Mouse (Mus musculus) stomach, postnatal 0 days (tissue): Measurements from ENCODE around the gene Gm19426.

ENCODE experiments used
- CTCF ChIP-seq: IDR thresholded peaks from 2 replicates; pipeline ENCODE4 v1.5.1; 2016; ENCODE audit warnings: antibody characterized with exemption, low read depth, mild to moderate bottlenecking, moderate library complexity
- EP300 ChIP-seq: optimal IDR thresholded peaks from 2 replicates; pipeline ENCODE3; 2016; ENCODE audit warnings: antibody characterized with exemption

GRCm38 (mm10) chr2:84761309-84761708 is 17.9 kb upstream of the Gm19426 start:
- TF ChIP-seq CTCF (no peak), EP300 (no peak)
